Mouse (Mus musculus) hindbrain, embryonic 16.5 days (tissue): ENCODE data around the gene Eif2b2. TPM values are rescaled to one million over a fixed set of nuclear protein-coding genes. Genes with fewer than 3 reads are reported as not detected.

Experiments used
- ATAC-seq: fragments of 200-750 bp; cut with Nextera tagmentation; 2 replicates; pipeline ENCODE4 v1.8.0; 2017; ENCODE audit warnings: moderate TSS enrichment, moderate library complexity
- H3K27ac ChIP-seq: fragments of 300-500 bp; sonication (generic); 2 replicates; pipeline ENCODE4 v1.5.1; 2014; ENCODE audit warnings: low read depth, mild to moderate bottlenecking, control low read depth, low read length, moderate library complexity
- H3K27me3 ChIP-seq: fragments of 300-500 bp; sonication (generic); replicated peaks from 2 replicates; pipeline ENCODE4 v1.6.1; 2014; ENCODE audit warnings: low read length; ENCODE audit not compliant: control insufficient read depth, insufficient read depth
- H3K36me3 ChIP-seq: fragments of 300-500 bp; sonication (generic); 2 replicates; pipeline ENCODE4 v1.6.1; 2014; ENCODE audit warnings: mild to moderate bottlenecking, low read length, moderate library complexity, mixed read lengths; ENCODE audit not compliant: control insufficient read depth, insufficient read depth
- H3K4me1 ChIP-seq: fragments of 300-500 bp; sonication (generic); 2 replicates; pipeline ENCODE4 v1.6.1; 2014; ENCODE audit warnings: low read depth, low read length; ENCODE audit not compliant: control insufficient read depth, insufficient read depth
- H3K4me2 ChIP-seq: fragments of 300-500 bp; sonication (generic); 2 replicates; pipeline ENCODE4 v1.6.1; 2014; ENCODE audit warnings: mild to moderate bottlenecking, low read length, control low read depth, moderate library complexity
- H3K4me3 ChIP-seq: fragments of 300-500 bp; sonication (generic); 2 replicates; pipeline ENCODE4 v1.5.1; 2014; ENCODE audit warnings: mild to moderate bottlenecking, low read length, control low read depth, moderate library complexity
- H3K9ac ChIP-seq: fragments of 300-500 bp; sonication (generic); 2 replicates; pipeline ENCODE4 v1.6.1; 2014; ENCODE audit warnings: low read depth, mild to moderate bottlenecking, control low read depth, low read length, moderate library complexity
- H3K9me3 ChIP-seq: fragments of 300-500 bp; sonication (generic); 2 replicates; pipeline ENCODE4 v1.6.1; 2014; ENCODE audit warnings: mild to moderate bottlenecking, low read length, moderate library complexity; ENCODE audit not compliant: control insufficient read depth
- WGBS: fragments of 180-500 bp; shearing (Covaris S2); extraction: QIAGEN DNeasy Blood & Tissue Kit; methylation state at CpG from one replicate; pipeline ENCODE4 v1.1.7; 2014; 5-methylcytosine and 5-hydroxymethylcytosine counted together
- polyA plus RNA-seq: library from polyadenylated mRNA; unstranded; fragments of >200 nt; fragmentation: Nextera tagmentation; extraction: Ambion mirVana; gene quantifications from 2 replicates; pipeline ENCODE4 v1.2.1, GENCODE M21; 2015

Eif2b2 gene
- polyA plus RNA-seq, 1 experiment from 2014 or later, result 82.3 TPM

GRCm38 (mm10) chr12:85262489-85262888, 43.2 kb downstream of the Eif2b2 start:
- Histone ChIP-seq H3K27ac (no peak overlapping the region), H3K27me3 (no peaks in the 10 kb centered on the region), H3K4me3 (no peak overlapping the region), H3K36me3 (no peaks in the 10 kb centered on the region; the same call in 1 of the 2 replicates), H3K9ac (no peak overlapping the region), H3K9me3 (no peaks in the 10 kb centered on the region), H3K4me2 (no peak overlapping the region), H3K4me1 (no peaks in the 10 kb centered on the region)
- 44% methylated on average over 10 of the region's 10 CpGs for WGBS
- ATAC-seq, result 0 out of 2 replicates have a peak, but pooled peaks have one; percentile 50

GRCm38 (mm10) chr12:85263190-85263589, 43.9 kb downstream of the Eif2b2 start:
- no peak overlapping the region for H3K4me2 ChIP-seq
- H3K36me3 ChIP-seq, result no peaks in the 10 kb centered on the region; the same call in 1 of the 2 replicates
- no peaks in the 10 kb centered on the region for H3K9me3 ChIP-seq
- 76% methylated on average over 5 of the region's 5 CpGs for WGBS
- H3K4me1 ChIP-seq, result no peaks in the 10 kb centered on the region
- H3K27me3 ChIP-seq, result no peaks in the 10 kb centered on the region
- no peak for ATAC-seq
- H3K27ac ChIP-seq, result no peak overlapping the region
- H3K4me3 ChIP-seq, result no peak overlapping the region
- no peak overlapping the region for H3K9ac ChIP-seq

GRCm38 (mm10) chr12:85264531-85264930, 45.2 kb downstream of the Eif2b2 start:
- no peak for ATAC-seq
- H3K27ac ChIP-seq, result no peak overlapping the region

GRCm38 (mm10) chr12:85264940-85265339, 45.7 kb downstream of the Eif2b2 start:
- Histone ChIP-seq H3K9me3 (no peaks in the 10 kb centered on the region), H3K4me2 (no peak overlapping the region), H3K9ac (no peak overlapping the region), H3K27me3 (no peaks in the 10 kb centered on the region), H3K27ac (no peak overlapping the region), H3K4me3 (no peak overlapping the region), H3K4me1 (peaks cover 2% of the 10 kb centered on the region; the same call in 1 of the 2 replicates), H3K36me3 (no peaks in the 10 kb centered on the region; the same call in 1 of the 2 replicates)
- 67% methylated on average over 7 of the region's 7 CpGs for WGBS
- no peak for ATAC-seq

More at GRCm38 (mm10) chr12:85264531-85264930, 45.2 kb downstream of the Eif2b2 start:
- no peaks in the 10 kb centered on the region for H3K4me1 ChIP-seq
- no peaks in the 10 kb centered on the region; the same call in 1 of the 2 replicates for H3K36me3 ChIP-seq
- WGBS, result 75% methylated on average over 8 of the region's 8 CpGs
- H3K9me3 ChIP-seq, result no peaks in the 10 kb centered on the region
- no peak overlapping the region for H3K4me2 ChIP-seq
- no peak overlapping the region for H3K9ac ChIP-seq
- no peaks in the 10 kb centered on the region for H3K27me3 ChIP-seq
- H3K4me3 ChIP-seq, result no peak overlapping the region

- ATAC-seq, result no peak
- 93% methylated on average over 3 of the region's 3 CpGs for WGBS
- Histone ChIP-seq H3K4me2 (no peak overlapping the region), H3K4me3 (no peak overlapping the region), H3K36me3 (no peaks in the 10 kb centered on the region), H3K27ac (no peak overlapping the region), H3K9ac (no peak overlapping the region), H3K9me3 (no peaks in the 10 kb centered on the region), H3K27me3 (no peaks in the 10 kb centered on the region), H3K4me1 (peaks cover 4% of the 10 kb centered on the region; the same call in 1 of the 2 replicates)
Observed at GRCm38 (mm10) chr12:85266248-85266647, 47.0 kb downstream of the Eif2b2 start.

- Histone ChIP-seq H3K4me1 (peaks cover 4% of the 10 kb centered on the region; the same call in 1 of the 2 replicates), H3K27me3 (no peaks in the 10 kb centered on the region), H3K36me3 (peaks cover 3% of the 10 kb centered on the region; the same call in 1 of the 2 replicates), H3K9ac (peak overlapping the region; percentile 86), H3K4me3 (peak overlapping the region; percentile 61), H3K27ac (peak overlapping the region; percentile 90), H3K9me3 (no peaks in the 10 kb centered on the region), H3K4me2 (peak overlapping the region; percentile 73)
- ATAC-seq, result no peak
- 57% methylated on average over 3 of the region's 3 CpGs for WGBS
Observed at GRCm38 (mm10) chr12:85269821-85270220, 50.5 kb downstream of the Eif2b2 start.

- Histone ChIP-seq H3K4me2 (peak within 1 kb of the TSS; percentile 73), H3K27ac (peak within 1 kb of the TSS; percentile 90), H3K27me3 (no peaks in the 10 kb centered on the region), H3K9me3 (no peaks in the 10 kb centered on the region), H3K4me1 (peaks cover 4% of the 10 kb centered on the region; the same call in 1 of the 2 replicates), H3K4me3 (peak within 1 kb of the TSS; percentile 61), H3K9ac (peak within 1 kb of the TSS; percentile 86), H3K36me3 (peaks cover 3% of the 10 kb centered on the region; the same call in 1 of the 2 replicates)
- peak; percentile 98 for ATAC-seq
- under 1% methylated on average over 35 of the region's 35 CpGs for WGBS
Observed at GRCm38 (mm10) chr12:85270319-85270718, 51.0 kb downstream of the Eif2b2 start, which contains the start of gene Mlh3. Gene Mlh3 (minus strand): TSS chr12:85270599.

- no peak overlapping the region for H3K9ac ChIP-seq
- 73% methylated on average over 7 of the region's 7 CpGs for WGBS
- no peaks in the 10 kb centered on the region for H3K27me3 ChIP-seq
- ATAC-seq, result no peak
- peaks cover 3% of the 10 kb centered on the region; the same call in 1 of the 2 replicates for H3K36me3 ChIP-seq
- no peaks in the 10 kb centered on the region for H3K9me3 ChIP-seq
- H3K4me3 ChIP-seq, result no peak overlapping the region
- H3K4me1 ChIP-seq, result peaks cover 4% of the 10 kb centered on the region; the same call in 1 of the 2 replicates
- no peak overlapping the region for H3K4me2 ChIP-seq
- no peak overlapping the region for H3K27ac ChIP-seq
Observed at GRCm38 (mm10) chr12:85271132-85271842, 52.0 kb downstream of the Eif2b2 start.

- Histone ChIP-seq H3K4me1 (peaks cover 4% of the 10 kb centered on the region; the same call in 1 of the 2 replicates), H3K9ac (no peak overlapping the region), H3K4me3 (no peak overlapping the region), H3K4me2 (no peak overlapping the region), H3K36me3 (peaks cover 3% of the 10 kb centered on the region; the same call in 1 of the 2 replicates), H3K27me3 (no peaks in the 10 kb centered on the region), H3K9me3 (no peaks in the 10 kb centered on the region), H3K27ac (no peak overlapping the region)
- 76% methylated on average over 4 of the region's 4 CpGs for WGBS
- ATAC-seq, result no peak
Observed at GRCm38 (mm10) chr12:85271843-85272206, 52.5 kb downstream of the Eif2b2 start.
